Mouse (Mus musculus) mammary gland, adult 2 months (tissue): ENCODE results near the gene Sptssb. TPM values are rescaled to one million over a fixed set of nuclear protein-coding genes. Genes with fewer than 3 reads are reported as not detected.

Experiments used
- polyA plus RNA-seq: library from polyadenylated mRNA; depleted of rRNA; stranded (reverse); fragments of >200 nt; gene quantifications from 2 replicates; pipeline ENCODE4 v1.2.3, GENCODE M21; 2012; ENCODE audit warnings: low replicate concordance; rRNA removed

Sptssb gene
- polyA plus RNA-seq: 0.19 TPM in 1 of 2 replicates, not detected in the other

DNA sequence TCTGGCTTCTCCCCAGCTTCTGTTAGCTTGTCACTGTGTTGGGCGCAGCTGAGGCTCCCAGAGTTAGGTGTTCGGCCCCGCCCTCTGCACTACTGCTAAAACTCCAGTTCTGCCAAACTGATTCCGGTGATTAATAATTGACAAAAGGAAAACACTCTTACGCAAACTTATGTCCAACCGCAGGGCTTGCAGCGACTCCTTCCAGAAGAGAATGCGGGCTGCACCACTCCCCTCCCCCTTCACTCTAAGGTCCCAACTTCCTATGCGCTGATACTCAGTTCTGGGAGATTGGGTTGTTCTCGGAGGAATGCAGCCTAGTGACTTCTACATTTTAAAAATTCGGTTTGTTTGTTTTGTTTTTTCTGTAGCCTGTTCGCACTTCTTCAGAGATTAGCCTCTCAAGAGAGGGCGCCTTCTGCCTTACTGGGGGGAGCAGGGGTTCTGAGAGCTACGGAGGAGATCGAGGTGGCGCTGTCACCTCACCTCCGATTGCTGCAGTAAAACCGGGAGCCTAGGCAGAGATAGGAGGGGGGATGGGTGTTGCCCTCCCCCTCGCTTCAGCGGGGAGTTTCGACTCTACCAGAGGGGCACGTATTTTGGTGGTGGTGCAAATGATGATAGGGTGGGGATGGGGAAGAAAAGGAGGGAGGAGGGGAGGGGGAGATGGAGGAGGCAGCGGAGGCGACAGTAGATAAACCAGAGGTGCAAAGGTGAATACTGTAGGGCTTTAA, at the start of gene Sptssb:
Gene Sptssb (minus strand): TSS at position 83 of the 731 bp plus-strand sequence.

Other genes with a start within 250 kb of the Sptssb start
- 27.2 and 35.1 TPM in 2 replicates for gene Nmd3, start 138.0 kb downstream of the Sptssb start, polyA plus RNA-seq
- not detected in 2 replicates for gene Otol1, start 147.7 kb upstream of the Sptssb start, polyA plus RNA-seq